Mouse (Mus musculus): ENCODE data around the gene Ccdc30.

- no peak for TF ChIP-seq CTCF (IDR thresholded peaks at IDR 0.05; ENCODE audit: low read depth, low read length)
- TF ChIP-seq TAL1 (conservative IDR thresholded peaks at IDR 0.05; ENCODE audit: low read depth, low read length): no peak
- no peak for TF ChIP-seq GATA1 (IDR thresholded peaks at IDR 0.05; ENCODE audit: borderline replicate concordance, low read length)
Observed at GRCm38 (mm10) chr4:119400896-119401295, 14.4 kb downstream of the Ccdc30 start.
